ENCODE assay signal across 18 mouse cellular contexts in genomic region chr11:33925778-33926177, GRCm38 (mm10). TPM values are rescaled to one million over a fixed set of nuclear protein-coding genes. Genes with fewer than 3 reads are reported as not detected.
"Had no signal": no experiment of that assay in that cellular context is flagged by ENCODE, and none has a peak within 500 bp of the region (broad histone marks: within the 10 kb centered on the region; RNA-seq: fewer than 3 reads in every experiment).

No protein-coding gene starts in this region.

- H3K9me3 ChIP-seq: limb, embryonic 12.5 days; liver, embryonic 13.5 days; lung, embryonic 15.5 days; megakaryocyte, embryonic 14.5 days; stomach, embryonic 15.5 days had no signal

- H3K27ac ChIP-seq: limb, embryonic 12.5 days; liver, embryonic 13.5 days; lung, embryonic 15.5 days; macrophage; stomach, embryonic 15.5 days had no signal

- ATAC-seq: intestine, postnatal 0 days; liver, postnatal 0 days had no signal

- H3K4me3 ChIP-seq: limb, embryonic 12.5 days; liver, embryonic 13.5 days; lung, embryonic 15.5 days; megakaryocyte, embryonic 14.5 days; stomach, embryonic 15.5 days had no signal

- DNase-seq: kidney, adult 8-10 months; kidney, postnatal 36 days; layer of hippocampus, adult 9-11 months; layer of hippocampus, postnatal 36 days; liver; liver, embryonic 13.5 days; liver, postnatal 0 days; lung, postnatal 14 days; spleen, adult 18-20 months; thymus, adult 2 months; thymus, postnatal 25 days had no signal

- H3K4me1 ChIP-seq: lung, embryonic 15.5 days; megakaryocyte, embryonic 14.5 days had no signal

- H3K4me2 ChIP-seq: limb, embryonic 12.5 days; liver, embryonic 13.5 days; lung, embryonic 15.5 days; stomach, embryonic 15.5 days had no signal

- H3K36me3 ChIP-seq: limb, embryonic 12.5 days; liver, embryonic 13.5 days; lung, embryonic 15.5 days; stomach, embryonic 15.5 days had no signal

- H3K9ac ChIP-seq: limb, embryonic 12.5 days; liver, embryonic 13.5 days; liver, postnatal 0 days; lung, embryonic 15.5 days; stomach, embryonic 15.5 days had no signal

- H3K27me3 ChIP-seq: liver, embryonic 13.5 days; lung, embryonic 15.5 days; stomach, embryonic 15.5 days had no signal

RNA-seq across cellular contexts. Expression of gene Kcnmb1, which starts 37.0 kb away (rescaled TPM):
- total RNA-seq: neutrophil, adult 5-6 weeks had no signal
- polyA plus RNA-seq: macrophage had no signal
